Mouse (Mus musculus): ENCODE data around the gene Apobec1.
"Not testable (repeated sequence)": the region's sequence is repeated elsewhere in the genome, so short reads cannot be mapped to it uniquely, and the experiment has no call there.

Gene Apobec1

DNA sequence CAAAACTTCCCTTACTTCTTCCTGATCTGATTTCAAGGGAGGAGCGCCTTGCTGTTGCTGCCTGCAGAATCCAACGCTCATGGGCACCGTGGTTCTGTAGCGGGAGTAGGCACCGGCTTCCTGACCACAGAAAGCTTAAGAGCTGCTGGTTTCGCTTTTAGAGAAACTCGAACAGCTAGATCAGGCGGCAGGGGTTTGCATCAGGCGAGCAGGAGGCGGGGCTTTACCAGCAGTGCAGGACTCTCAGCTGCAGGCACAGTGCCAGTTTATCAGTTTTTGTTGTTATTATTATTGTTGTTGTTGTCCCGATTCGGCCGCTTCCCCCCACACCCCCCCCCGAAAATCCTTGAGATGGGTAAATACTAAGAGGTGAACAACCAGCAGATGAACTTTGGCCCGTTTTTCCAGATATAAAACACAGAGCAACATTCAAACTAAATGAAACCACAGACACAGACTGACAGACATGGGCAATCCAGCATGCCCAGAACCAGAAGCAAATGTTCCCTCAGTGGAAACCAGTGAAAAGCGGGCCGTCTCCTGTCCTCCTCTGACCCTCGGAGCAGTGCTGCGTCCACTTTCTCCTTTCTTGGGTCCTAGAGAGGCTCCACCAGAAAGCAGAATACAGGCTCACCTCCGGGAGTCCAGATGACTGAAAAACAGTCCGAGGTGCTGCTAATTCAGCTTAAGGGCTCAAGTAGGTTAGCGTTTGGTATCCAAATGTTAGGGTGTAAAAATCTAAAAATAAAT, at the start of gene Apobec1:
Gene Apobec1 (minus strand): TSS at position 203 of the 750 bp plus-strand sequence.
- DNase-seq (ENCODE audit: low spot score): peak; percentile 87

DNA sequence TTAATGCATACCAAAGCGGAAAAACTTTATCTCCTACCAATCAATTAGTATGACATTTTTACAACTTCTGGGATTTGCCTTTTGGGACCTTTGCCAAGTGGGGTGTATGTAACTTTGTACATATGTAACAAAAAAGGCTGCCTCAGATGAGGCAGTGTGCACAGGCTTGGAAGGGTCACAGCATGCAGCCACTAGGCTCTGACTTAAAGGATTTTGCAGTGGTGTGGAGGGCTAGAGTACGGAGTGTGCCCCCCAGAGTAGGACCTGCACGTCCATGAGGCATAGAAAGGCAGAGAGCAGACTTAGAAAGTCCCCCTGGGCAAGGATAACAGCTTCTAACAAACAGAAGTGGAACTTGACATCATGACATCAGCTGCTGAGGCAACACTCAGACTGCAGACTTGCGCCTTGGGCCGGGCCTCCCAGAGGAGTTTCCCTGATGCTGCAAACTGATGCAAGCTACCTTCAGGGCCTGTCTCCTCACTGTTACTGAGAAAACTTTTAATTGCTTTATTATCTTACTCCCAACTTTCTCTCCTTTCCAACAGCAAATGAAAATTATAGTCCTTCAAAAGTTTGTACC, 48.2 kb upstream of the Apobec1 start:
- no peak for DNase-seq (ENCODE audit: low spot score)

DNA sequence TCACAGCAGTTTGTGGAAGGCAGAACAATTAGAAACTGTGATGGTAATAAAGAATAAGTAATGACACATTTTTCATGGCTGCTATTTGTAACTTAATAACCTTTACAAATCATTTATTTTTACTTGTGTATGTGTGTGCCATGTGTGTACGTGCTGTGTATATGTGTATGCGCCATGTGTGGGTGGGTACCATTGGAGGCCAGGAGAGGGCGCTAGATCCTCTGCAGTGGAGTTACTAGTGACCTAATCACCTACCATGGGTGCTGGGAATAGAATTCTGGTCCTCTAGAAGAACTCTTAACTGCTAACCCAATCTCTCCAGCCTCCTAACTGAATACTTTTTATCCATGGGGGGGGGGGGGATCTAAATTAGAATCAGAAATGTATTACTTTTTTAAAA, 47.7 kb upstream of the Apobec1 start:
- no peak for DNase-seq (ENCODE audit: low spot score)

DNA sequence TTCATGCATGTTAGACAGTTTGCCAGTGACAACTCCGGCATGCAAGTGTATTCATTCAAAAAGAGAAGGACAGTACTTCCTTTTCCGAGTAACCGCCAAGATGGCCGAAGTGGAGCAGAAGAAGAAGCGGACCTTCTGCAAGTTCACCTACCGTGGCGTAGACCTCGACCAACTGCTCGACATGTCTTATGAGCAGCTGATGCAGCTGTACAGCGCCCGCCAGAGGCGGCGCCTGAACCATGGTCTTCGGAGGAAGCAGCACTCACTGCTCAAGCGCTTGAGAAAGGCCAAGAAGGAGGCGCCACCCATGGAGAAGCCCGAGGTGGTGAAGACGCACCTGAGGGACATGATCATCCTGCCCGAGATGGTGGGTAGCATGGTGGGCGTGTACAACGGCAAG, 42.0 kb upstream of the Apobec1 start:
- DNase-seq (ENCODE audit: low spot score): not testable (repeated sequence)

DNA sequence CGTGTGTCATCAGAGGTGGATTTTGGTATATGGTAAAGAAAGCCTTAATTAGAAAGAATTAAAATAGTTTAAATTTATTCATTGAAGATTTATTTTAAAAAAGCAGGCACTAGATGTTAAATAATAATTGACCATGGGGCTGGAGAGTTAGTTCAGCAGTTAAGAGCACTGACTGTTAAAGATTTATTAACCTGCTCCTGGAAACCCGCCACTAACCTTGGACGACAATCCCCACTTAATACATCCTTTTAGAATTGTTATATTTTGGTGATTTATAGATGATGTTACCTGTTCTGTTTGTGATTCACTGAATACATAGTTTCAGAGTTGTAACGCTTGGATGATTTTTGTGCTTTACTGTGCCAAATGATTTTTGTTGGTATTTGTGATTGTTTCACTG, 35.3 kb upstream of the Apobec1 start:
- not testable (repeated sequence) for DNase-seq (ENCODE audit: low spot score)

DNA sequence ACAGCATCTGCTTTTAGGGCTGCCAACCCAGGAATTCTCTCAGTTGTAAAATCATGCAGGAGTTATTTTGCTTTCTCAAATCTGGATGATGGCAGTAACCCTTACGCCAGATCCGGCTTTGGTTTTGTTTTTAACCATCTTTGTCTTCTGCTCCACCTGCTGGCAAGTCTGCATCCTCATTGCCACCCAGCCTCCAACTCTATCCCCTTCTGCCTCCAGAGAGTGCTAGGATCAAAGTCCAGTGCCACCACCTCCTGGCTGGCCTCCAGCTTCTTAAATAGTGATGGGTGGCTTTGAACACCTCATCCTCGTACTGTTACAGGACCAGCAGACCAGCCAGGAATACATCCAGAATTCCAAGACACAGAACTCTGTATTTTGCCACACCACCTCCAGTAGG, 34.4 kb upstream of the Apobec1 start:
- no peak for DNase-seq (ENCODE audit: low spot score)

DNA sequence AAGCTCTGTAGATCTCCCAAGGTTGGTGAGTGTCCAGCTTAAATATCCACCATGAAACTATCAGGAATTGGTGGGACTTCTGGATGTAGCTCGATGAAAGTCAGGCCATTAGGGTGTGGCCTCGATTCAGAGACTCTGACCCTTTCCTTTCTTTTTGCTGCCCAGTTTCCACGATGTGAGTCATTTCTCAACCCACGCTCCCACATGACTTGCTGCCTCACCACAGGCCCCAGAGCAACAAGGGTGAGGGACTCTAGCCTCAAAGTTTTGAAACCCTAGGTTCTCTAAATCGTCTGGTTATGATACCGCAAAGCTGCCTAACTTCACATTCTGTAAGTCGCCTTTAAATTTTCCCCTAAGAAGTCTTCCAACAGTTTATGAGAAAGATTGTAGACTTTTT, 33.1 kb upstream of the Apobec1 start:
- no peak for DNase-seq (ENCODE audit: low spot score)

DNA sequence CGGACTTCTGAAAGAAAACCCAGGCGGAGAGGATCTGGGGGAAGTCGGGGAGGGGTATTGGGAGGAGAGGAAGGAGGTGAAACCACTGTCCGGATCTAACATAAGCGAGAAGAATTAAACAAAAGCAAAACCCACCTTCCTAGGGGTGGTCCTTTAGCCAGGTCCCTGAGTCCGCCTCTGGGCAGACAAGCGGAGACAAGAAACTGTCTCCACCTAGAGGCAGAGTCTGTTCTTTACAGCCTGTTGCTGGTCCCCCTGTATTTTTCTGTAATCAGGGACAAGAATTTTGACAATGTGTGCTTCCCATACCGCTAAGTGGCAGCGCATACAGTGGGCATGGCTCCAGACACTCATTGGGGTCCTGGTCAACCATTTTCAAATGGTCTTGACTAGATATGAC, 31.2 kb upstream of the Apobec1 start:
- no peak for DNase-seq (ENCODE audit: low spot score)

DNA sequence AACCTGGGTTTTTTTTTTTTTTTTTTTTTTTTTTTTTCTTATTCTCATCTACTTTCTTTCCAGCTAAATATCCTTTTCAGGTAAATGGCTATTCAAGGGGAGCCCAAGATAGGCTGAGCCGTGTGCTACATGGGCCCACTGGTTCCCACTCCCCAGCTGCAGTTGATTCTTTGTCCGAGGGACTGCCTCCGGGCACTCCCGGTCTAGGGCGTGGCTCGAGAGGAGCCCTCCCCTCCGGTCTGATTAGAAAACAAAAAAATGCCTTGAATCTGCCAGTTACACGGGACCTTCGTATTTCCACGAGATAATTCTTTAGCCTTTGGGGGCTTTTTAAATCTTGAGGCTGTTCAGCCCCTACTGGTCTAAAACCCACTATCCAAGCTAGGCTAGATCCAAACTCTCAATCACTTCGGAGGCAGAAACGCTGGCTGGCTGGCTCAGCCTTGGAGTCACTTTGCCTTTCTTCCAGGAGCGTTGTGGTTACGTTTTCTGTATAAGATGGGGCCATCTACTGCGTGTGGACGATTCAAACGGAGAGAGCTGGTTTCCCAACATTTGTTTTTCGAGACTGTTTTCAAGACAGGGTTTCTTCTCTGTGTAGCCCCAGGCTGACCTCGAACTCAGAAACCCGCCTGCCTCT, 25.3 kb upstream of the Apobec1 start:
- DNase-seq (ENCODE audit: low spot score): no peak

DNA sequence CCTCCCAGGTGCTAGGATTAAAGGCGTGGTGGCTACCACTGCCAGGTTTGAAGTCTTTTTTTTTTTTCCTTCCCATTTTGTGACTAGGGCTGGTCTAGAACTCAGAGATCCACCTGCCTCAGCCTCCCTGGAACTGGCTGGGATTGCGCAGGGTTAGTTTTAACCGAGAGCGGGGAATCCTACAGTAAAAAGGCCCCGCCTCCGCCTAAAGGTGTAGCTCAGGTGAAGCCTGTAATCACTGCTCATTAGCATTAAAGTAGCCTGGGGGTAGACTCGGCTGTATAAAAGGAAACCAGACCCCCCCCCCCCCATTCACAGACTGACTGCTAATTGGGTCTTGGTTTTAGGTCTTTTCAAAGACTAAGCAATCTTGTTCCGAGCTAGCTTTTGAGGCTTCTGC, 23.9 kb upstream of the Apobec1 start, which contains the start of gene Dppa3:
Gene Dppa3 (plus strand): TSS at position 301 of the 400 bp plus-strand sequence.
- no peak for DNase-seq (ENCODE audit: low spot score)

DNA sequence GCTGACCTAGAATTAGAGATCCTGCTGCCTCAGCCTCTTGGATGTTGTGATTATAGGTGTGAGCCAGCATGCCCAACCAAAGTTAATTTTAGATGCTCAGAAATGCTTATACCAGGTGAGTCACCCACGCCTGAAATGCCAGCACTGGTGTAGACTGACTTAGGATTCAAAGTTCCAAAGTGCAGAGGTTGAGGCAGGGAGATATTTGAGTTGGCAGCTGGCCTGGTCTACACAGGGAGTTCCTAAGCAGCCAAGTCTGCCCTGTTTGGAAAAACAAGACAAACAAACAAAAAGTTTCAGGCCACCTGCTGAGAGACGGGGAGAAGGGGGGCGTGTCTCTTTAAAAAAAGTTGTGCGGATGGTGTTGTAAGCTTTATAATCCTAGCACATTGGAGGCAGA, 22.9 kb upstream of the Apobec1 start:
- DNase-seq (ENCODE audit: low spot score): no peak

DNA sequence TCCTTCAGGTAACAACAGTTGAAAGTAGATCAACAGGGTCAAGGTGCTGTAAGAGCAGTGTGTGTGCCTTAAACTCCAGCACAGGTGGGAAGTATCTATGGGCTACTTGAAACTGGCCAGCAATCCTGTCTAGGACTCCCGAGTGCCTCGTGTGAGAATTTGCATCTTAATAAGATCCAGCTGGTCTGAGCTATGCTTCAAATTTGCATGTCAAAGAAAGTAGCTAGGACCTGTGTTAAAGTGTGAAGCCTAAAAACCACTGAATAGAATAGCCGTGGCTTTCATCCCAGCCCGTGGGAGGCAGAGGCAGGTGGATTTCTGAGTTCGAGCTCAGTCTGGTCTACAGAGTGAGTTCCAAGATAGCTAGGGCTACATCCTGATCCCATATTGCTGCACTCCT, 22.2 kb upstream of the Apobec1 start:
- no peak for DNase-seq (ENCODE audit: low spot score)

DNA sequence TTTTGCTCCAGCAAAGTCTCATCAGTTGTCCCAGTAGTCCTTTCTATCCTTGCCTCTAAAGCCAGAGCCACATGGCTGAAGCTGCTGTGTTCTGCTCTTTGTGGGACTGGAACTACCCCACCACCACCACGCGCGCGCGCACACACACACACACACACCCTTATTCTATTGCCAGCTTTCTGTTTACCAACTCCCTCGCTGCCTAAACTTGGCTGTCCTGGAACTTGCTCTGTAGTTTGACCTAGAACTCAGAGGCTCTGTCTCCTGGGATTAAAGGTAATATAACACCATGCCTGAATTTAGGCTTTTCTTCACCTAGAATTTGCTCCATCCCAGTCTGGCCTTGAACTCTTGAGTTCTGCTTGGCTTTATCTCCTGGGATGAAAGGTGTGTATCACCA, 18.8 kb upstream of the Apobec1 start:
- DNase-seq (ENCODE audit: low spot score): no peak

DNA sequence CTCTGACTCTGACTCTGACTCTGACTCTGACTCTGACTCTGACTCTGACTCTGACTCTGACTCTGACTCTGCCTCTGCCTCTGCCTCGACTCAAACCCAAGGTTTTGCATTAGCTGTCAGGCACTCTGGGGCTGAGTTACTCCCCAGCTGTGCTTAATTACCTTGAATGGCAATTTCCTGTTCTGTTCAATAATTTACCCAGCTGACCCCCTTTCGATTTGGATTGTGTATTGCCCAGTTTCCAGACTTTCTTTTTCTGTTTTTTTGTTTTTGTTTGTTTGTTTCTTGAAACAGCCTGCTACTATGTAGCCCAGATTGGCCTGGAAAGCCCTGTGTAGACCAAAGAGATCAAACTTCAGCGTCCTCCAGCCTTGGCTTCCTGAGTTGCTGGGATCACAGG, 13.8 kb upstream of the Apobec1 start:
- DNase-seq (ENCODE audit: low spot score): no peak

DNA sequence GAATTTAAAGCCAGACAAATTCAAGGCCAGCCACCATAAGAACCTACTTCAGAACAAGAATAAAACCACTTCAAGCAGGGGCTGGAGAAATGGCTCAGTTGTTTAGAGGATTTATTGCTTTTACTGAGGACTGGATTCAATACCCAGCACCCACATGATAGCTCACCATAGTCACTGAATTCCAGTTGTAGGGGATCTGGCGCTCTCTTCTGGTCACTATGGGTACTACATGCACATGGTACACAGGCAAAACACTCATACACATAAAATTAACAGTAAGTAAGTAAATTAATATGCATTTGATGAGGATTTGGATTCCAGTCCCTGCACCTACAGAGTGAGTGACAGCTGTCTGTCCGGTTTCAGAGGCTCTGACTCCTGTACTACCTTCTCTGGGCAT, 11.8 kb upstream of the Apobec1 start:
- peak; percentile 26 for DNase-seq (ENCODE audit: low spot score)

DNA sequence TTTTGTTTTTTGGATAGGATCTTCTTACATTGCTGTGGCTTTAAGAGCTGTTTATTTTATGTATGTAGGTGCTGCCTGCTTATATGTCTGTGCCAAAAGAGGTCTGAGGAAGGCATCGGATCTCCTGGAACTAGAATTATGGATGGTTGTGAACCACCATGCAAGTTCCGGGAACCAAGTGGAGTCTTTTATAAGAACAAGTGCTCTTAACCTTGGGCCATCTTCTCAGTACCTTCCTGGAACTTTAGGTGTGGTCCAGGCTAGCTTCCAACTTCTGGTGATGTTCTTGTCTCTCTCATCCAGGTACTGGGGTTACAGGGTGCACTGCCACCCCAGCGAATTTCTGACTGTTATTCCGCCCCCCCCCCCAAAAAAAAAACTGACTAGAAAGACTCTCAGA, 10.2 kb upstream of the Apobec1 start:
- DNase-seq (ENCODE audit: low spot score): no peak

DNA sequence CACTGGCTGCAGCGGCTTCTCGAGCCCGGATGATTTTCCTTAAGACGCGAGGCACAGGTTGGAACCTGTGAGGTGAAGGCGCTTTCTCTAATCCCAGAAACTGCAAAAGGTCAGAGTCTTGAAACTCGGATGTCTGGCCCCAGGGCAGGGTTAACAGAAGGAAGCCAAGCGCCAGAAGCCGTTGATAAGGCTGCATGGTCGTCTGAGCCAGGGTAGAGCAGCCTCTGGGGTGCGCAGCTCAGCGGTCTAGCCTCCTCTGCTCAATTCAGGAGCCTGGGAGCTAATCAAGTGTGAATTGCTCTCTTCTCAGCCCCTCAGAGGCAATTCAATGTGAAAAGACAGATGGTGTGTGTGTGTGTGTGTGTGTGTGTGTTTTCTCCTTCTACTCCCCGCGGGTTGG, 7.5 kb upstream of the Apobec1 start, which contains the start of gene Gdf3:
Gene Gdf3 (minus strand): TSS at position 317 of the 400 bp plus-strand sequence.
- no peak for DNase-seq (ENCODE audit: low spot score)

DNA sequence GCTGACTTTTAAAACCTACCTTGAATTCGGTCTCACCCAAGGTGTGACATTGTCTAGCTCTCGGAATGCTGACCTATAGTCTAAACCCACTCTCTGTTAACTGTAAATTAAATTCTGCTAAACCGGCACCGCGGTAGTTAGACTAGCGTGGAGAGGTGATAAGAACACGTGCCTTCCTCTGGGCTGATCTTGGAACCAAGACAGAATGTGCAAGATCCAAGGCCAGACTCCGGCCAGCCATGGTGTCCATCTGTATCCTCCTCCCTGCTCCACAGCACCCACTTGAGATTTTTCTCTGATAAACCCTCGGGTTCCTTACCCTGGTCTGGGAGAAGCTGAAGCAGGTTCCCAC, 7.1 kb upstream of the Apobec1 start:
- DNase-seq (ENCODE audit: low spot score): no peak

DNA sequence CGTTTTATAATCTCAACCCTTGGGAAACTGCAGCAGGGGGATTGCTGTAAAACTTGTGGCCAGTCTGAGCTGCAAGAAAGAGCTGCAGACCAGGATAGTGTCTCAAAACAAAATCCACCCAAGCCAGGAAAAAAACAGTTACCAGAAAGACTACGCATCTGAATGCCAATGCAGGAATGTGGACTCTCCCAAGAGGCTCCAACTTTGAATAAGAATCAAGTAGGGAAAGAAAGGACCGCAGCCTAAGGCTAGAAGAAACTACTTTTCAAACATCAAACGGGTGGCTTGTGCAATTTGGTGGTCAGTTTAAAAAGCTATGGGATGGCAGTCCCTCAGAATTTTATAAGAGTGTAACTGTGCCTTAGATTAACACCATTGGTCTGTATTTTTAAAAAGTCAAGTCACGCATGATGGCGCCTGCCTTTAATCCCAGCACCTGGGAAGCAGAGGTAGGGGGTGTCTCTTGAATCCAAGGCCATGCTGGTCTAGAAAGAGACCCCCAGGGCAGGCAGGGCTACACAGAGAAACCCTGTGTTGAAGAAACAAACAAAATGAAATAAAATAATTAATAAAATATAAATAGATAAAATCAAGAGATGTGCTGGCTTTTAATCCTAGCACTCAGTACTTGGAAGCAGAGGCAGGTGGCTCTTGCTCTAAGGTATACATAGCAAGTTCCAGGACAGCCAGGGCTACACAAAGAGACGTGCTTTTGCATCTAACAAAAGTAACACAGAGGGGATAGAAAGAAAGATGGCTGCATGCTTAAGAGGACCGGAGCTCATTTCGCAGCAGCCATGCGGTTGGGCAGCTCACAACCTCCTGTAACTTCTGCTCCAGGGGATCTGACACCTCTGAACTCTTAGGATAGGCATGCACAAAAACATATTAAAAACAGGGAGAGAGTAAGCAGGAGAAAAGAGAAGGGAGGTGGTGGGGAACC, 6.5 kb upstream of the Apobec1 start:
- DNase-seq (ENCODE audit: low spot score): no peak

DNA sequence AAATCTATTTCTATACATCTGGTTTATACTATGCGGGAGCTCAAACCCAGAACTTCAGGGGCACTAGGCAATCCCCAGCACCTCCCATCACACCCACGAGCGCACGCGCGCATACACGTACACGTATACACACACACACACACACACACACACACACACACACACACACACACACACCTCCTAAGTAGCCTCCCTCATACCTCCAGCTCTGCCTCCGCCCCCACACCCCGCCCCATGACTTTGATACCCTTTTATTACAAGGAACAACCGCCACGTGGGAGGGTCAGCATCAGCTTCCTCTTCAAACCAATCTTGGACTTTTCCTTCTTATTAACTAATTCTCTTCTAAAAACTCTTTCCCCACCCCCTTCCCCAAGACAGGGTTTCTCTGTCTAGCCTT, 5.5 kb upstream of the Apobec1 start:
- no peak for DNase-seq (ENCODE audit: low spot score)

DNA sequence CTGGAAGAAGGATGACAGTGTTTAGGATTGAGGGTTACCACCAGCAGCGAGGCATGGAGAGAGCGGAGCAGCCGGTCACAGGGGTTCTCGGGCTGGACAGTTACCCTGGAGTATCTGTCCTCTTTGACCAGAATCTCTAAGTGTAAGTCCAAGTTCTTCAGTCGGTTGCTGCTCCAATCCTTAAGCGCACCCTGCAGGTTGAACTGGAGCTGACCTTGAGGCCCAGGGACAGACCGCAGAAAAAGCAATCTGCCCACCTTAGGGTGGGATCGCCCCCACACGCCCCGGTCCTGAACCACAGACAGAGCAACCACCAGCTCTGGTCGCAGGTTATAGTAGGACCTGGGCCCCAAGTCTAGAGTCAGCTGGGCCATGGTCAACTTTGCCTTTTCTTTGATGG, 4.4 kb upstream of the Apobec1 start:
- DNase-seq (ENCODE audit: low spot score): no peak

DNA sequence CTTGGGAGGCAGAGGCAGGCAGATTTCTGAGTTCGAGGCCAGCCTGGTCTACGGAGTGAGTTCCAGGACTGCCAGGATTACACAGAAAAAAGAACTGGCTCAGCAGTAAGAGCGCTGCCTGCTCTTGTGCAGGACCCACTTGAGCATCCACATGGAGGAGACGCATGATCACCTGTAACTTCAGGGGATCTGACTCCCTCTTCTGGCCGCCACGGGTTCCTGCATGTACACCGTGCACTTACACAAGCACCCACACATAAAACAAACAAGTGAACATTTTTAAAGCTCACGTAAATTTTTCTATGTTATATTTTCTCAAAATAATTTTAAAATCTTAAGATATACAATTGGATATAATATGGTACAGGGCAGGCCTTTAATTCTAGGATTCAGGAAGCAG, 3.2 kb upstream of the Apobec1 start:
- peak; percentile 30 for DNase-seq (ENCODE audit: low spot score)
